In genomic region chr10:116950009-116950769, GRCm38 (mm10) we compare ENCODE assay signal across 8 mouse cellular contexts. TPM values are rescaled to one million over a fixed set of nuclear protein-coding genes. Genes with fewer than 3 reads are reported as not detected.
DNase-seq lines count a peak whose midpoint lies in the region; ATAC-seq lines count a peak whose summit lies in the region.

Rab3ip (minus strand) TSS chr10:116950769.

- no peaks in the 10 kb centered on the region for H3K36me3 ChIP-seq in hindbrain, embryonic 11.5 days (ENCODE audit: control insufficient read depth, insufficient read depth, low read length)

- peak; percentile 94 for ATAC-seq in hindbrain, embryonic 11.5 days (ENCODE audit: low FRiP score)

- peak; percentile 98 for DNase-seq in MN1 (ENCODE audit: low spot score)
- DNase-seq in cerebellum, adult 9-10 months = peak; percentile 89
- DNase-seq in frontal cortex, adult 2 months (ENCODE audit: extremely low spot score in 1 of 2, low spot score in 1 of 2) = peak; percentile 75 to 90
- peak; percentile 96 for DNase-seq in hindbrain, embryonic 11.5 days (ENCODE audit: low spot score)
- DNase-seq in layer of hippocampus, postnatal 10 days (ENCODE audit: low spot score in 2 of 2) = peak; percentile 96
- DNase-seq in lung, postnatal 10 days = peak; percentile 89
- DNase-seq in ovary, postnatal 36 days (ENCODE audit: low spot score) = peak; percentile 92
- peak; percentile 92 for DNase-seq in thymus, postnatal 25 days

- no peaks in the 10 kb centered on the region for H3K4me1 ChIP-seq in hindbrain, embryonic 11.5 days (replicated peaks; ENCODE audit: control insufficient read depth, insufficient read depth, low read length)

- no peaks in the 10 kb centered on the region for H3K9me3 ChIP-seq in hindbrain, embryonic 11.5 days (ENCODE audit: control insufficient read depth, low read length)

- H3K4me3 ChIP-seq in hindbrain, embryonic 11.5 days (ENCODE audit: low read depth, low read length) = peak within 1 kb of the TSS; percentile 87

- H3K9ac ChIP-seq in hindbrain, embryonic 11.5 days (ENCODE audit: low read depth, low read length) = peak within 1 kb of the TSS; percentile 82

- H3K27me3 ChIP-seq in hindbrain, embryonic 11.5 days (ENCODE audit: control insufficient read depth, insufficient read depth, low read length) = no peaks in the 10 kb centered on the region

- H3K27ac ChIP-seq in hindbrain, embryonic 11.5 days (ENCODE audit: low read depth, low read length) = peak within 1 kb of the TSS; percentile 86

- H3K4me2 ChIP-seq in hindbrain, embryonic 11.5 days (replicated peaks; ENCODE audit: low read depth, low read length) = peak within 1 kb of the TSS; percentile 77

- under 1% methylated on average over 50 of the region's 103 CpGs for WGBS in hindbrain, embryonic 11.5 days

RNA-seq across cellular contexts. Expression of gene Rab3ip, which starts in this region (rescaled TPM):
- polyA plus RNA-seq in frontal cortex, adult 2 months (2012; rRNA removed) = 35.2 and 54.2 TPM in 2 replicates
- polyA plus RNA-seq in hindbrain, embryonic 11.5 days (2014; fragmentation: Nextera tagmentation; extraction: Ambion mirVana) = 43.7 and 48.9 TPM in 2 replicates
- total RNA-seq in layer of hippocampus, postnatal 10 days (2021) = 10 to 100 TPM; 62.0 to 69.2 TPM

Comparison
In these comparisons a context has a peak if more than half of its experiments do, and no peak if none do; other contexts are left out.
1. Peak in every context shown above with its lines: DNase-seq, ATAC-seq, H3K4me3 ChIP-seq and H3K27ac ChIP-seq.